In the genomic region with DNA sequence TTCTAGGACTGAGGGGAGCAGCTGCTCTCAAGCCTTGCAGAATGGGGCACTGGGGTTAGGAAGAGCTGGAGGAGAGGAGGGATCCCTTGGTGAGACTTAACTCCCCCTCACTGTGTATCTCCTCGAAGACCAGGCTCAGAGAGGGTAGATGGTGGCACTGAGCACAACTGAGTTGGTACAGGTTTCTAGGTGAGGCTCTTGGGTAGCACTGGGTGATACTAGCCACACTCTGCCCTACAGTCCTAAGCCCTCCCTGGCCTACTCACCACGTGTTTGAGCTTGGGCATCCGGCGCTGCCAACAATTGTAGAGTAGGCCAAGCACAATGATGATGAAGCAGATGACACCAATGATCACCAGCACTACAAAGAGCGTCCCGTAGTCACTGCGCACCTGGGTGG, we compare ENCODE assay signal across 8 mouse cellular contexts. TPM values are rescaled to one million over a fixed set of nuclear protein-coding genes. Genes with fewer than 3 reads are reported as not detected.
A peak's percentile ranks its signal among the peaks of the same experiment; 100 is the strongest.
DNase-seq lines count a peak whose midpoint lies in the region; ATAC-seq and TF ChIP-seq lines count a peak whose summit lies in the region.

No protein-coding gene starts in this region.

- H3K36me3 ChIP-seq in neural tube, embryonic 11.5 days (ENCODE audit: control insufficient read depth, insufficient read depth, low read length), result no peaks in the 10 kb centered on the region; the same call in none of the 2 replicates
- H3K36me3 ChIP-seq in liver, embryonic 11.5 days (ENCODE audit: control insufficient read depth, insufficient read depth, low read length), result no peaks in the 10 kb centered on the region
- H3K36me3 ChIP-seq in stomach, postnatal 0 days (ENCODE audit: control insufficient read depth, insufficient read depth, low read length), result peaks cover 3% of the 10 kb centered on the region; the same call in 1 of the 2 replicates

- TF ChIP-seq CTCF in cerebellum, adult 2 months (IDR thresholded peaks at IDR 0.05; ENCODE audit: borderline replicate concordance, insufficient read depth, low read depth, low read length), result no peak
- no peak for TF ChIP-seq CTCF in stomach, postnatal 0 days (IDR thresholded peaks at IDR 0.05; ENCODE audit: low read depth)

- H3K9ac ChIP-seq in neural tube, embryonic 11.5 days (ENCODE audit: low read length), result no peak overlapping the region; the same call in 1 of the 2 replicates
- H3K9ac ChIP-seq in liver, embryonic 11.5 days (ENCODE audit: low read depth, low read length), result peak overlapping the region; percentile 78
- H3K9ac ChIP-seq in stomach, postnatal 0 days (ENCODE audit: low read length), result no peak overlapping the region

- ATAC-seq in neural tube, embryonic 11.5 days (ENCODE audit: insufficient read depth, low FRiP score, low TSS enrichment), result no peak
- no peak for ATAC-seq in liver, embryonic 11.5 days (replicated peaks; ENCODE audit: low FRiP score)
- ATAC-seq in stomach, postnatal 0 days (ENCODE audit: low FRiP score, low TSS enrichment), result no peak

- peak overlapping the region; percentile 19; the same call in 1 of the 2 replicates for H3K27ac ChIP-seq in cerebellum, adult 2 months (ENCODE audit: insufficient read depth, low read length)
- peak overlapping the region; percentile 87 for H3K27ac ChIP-seq in neural tube, embryonic 11.5 days (ENCODE audit: low read depth, low read length)
- no peak overlapping the region for H3K27ac ChIP-seq in liver, embryonic 11.5 days (ENCODE audit: low read depth, low read length)
- no peak overlapping the region for H3K27ac ChIP-seq in stomach, postnatal 0 days (replicated peaks)

- H3K4me2 ChIP-seq in neural tube, embryonic 11.5 days (ENCODE audit: low read depth), result peak overlapping the region; percentile 79
- H3K4me2 ChIP-seq in liver, embryonic 11.5 days, result peak overlapping the region; percentile 93
- peak overlapping the region; percentile 92 for H3K4me2 ChIP-seq in stomach, postnatal 0 days (replicated peaks; ENCODE audit: low read depth)

- no peaks in the 10 kb centered on the region for H3K27me3 ChIP-seq in cerebellum, adult 2 months (ENCODE audit: control insufficient read depth, insufficient read depth, low read length)
- no peaks in the 10 kb centered on the region for H3K27me3 ChIP-seq in neural tube, embryonic 11.5 days (ENCODE audit: control insufficient read depth, insufficient read depth, low read length)
- no peaks in the 10 kb centered on the region for H3K27me3 ChIP-seq in liver, embryonic 11.5 days (replicated peaks; ENCODE audit: control insufficient read depth, insufficient read depth, low read length)
- H3K27me3 ChIP-seq in stomach, postnatal 0 days (ENCODE audit: control insufficient read depth, insufficient read depth, low read length), result no peaks in the 10 kb centered on the region

- 61% methylated on average over 7 of the region's 7 CpGs for WGBS in cerebellum, adult 2 months
- 77% methylated on average over 7 of the region's 7 CpGs for WGBS in neural tube, embryonic 11.5 days
- WGBS in liver, embryonic 11.5 days, result 72% methylated on average over 7 of the region's 7 CpGs
- 75% methylated on average over 7 of the region's 7 CpGs for whole genome bisulfite sequencing in stomach, postnatal 0 days

- DNase-seq in cerebellum, adult 2 months, result peak in 1 of 2 experiments; percentile 40
- no peak for DNase-seq in cerebellum, postnatal 14 days
- DNase-seq in neural tube, embryonic 11.5 days (ENCODE audit: low spot score), result no peak
- no peak for DNase-seq in neural tube, embryonic 10.5 days (ENCODE audit: extremely low spot score, low spot score)
- DNase-seq in liver, embryonic 11.5 days (ENCODE audit: low spot score), result no peak
- DNase-seq in stomach, postnatal 0 days (ENCODE audit: low spot score), result no peak
- no peak for DNase-seq in thymus, postnatal 25 days
- no peak for DNase-seq in adrenal gland, postnatal 4 days (ENCODE audit: low spot score in 2 of 2)

- TF ChIP-seq POLR2A in cerebellum, adult 2 months (IDR thresholded peaks at IDR 0.05; ENCODE audit: borderline replicate concordance, insufficient read depth, low read length), result no peak

- H3K4me3 ChIP-seq in cerebellum, adult 2 months (replicated peaks; ENCODE audit: insufficient read depth, low read depth, low read length), result no peak overlapping the region
- peak overlapping the region; percentile 72; the same call in 1 of the 2 replicates for H3K4me3 ChIP-seq in neural tube, embryonic 11.5 days (ENCODE audit: low read depth, low read length)
- peak overlapping the region; percentile 84 for H3K4me3 ChIP-seq in liver, embryonic 11.5 days (ENCODE audit: low read depth, low read length)
- H3K4me3 ChIP-seq in stomach, postnatal 0 days (ENCODE audit: low read depth, low read length), result peak overlapping the region; percentile 86; the same call in 1 of the 2 replicates

- H3K4me1 ChIP-seq in cerebellum, adult 2 months (ENCODE audit: control insufficient read depth, insufficient read depth, low read length), result peaks cover 25% of the 10 kb centered on the region
- H3K4me1 ChIP-seq in neural tube, embryonic 11.5 days (ENCODE audit: control insufficient read depth, insufficient read depth, low read length), result peaks cover 19% of the 10 kb centered on the region
- peaks cover 13% of the 10 kb centered on the region for H3K4me1 ChIP-seq in liver, embryonic 11.5 days (replicated peaks; ENCODE audit: control insufficient read depth, insufficient read depth, low read length)
- peaks cover 4% of the 10 kb centered on the region; the same call in 1 of the 2 replicates for H3K4me1 ChIP-seq in stomach, postnatal 0 days (replicated peaks; ENCODE audit: control insufficient read depth, insufficient read depth)

- H3K9me3 ChIP-seq in neural tube, embryonic 11.5 days (ENCODE audit: control insufficient read depth, low read length), result no peaks in the 10 kb centered on the region
- H3K9me3 ChIP-seq in liver, embryonic 11.5 days (ENCODE audit: control insufficient read depth, low read length), result no peaks in the 10 kb centered on the region
- H3K9me3 ChIP-seq in stomach, postnatal 0 days (ENCODE audit: control insufficient read depth, low read length), result no peaks in the 10 kb centered on the region

- TF ChIP-seq EP300 in stomach, postnatal 0 days (optimal IDR thresholded peaks at IDR 0.05), result no peak

RNA-seq across cellular contexts. Expression of a gene that starts 1.5 kb away (rescaled TPM):
- 116 TPM in 2 replicates for polyA plus RNA-seq in cerebellum, adult 2 months (2012; rRNA removed)
- 22.9 and 28.4 TPM in 2 replicates for polyA plus RNA-seq in neural tube, embryonic 11.5 days (2014; fragmentation: Nextera tagmentation; extraction: Ambion mirVana)
- polyA plus RNA-seq in liver, embryonic 11.5 days (2014; fragmentation: Nextera tagmentation; extraction: Ambion mirVana), result 24.9 and 26.7 TPM in 2 replicates
- polyA plus RNA-seq in stomach, postnatal 0 days (2015; fragmentation: Nextera tagmentation; extraction: Ambion mirVana), result 25.1 and 26.1 TPM in 2 replicates
- 10 to 100 TPM; 44.2 to 46.2 TPM for total RNA-seq in adrenal gland, postnatal 4 days (2021)

RNA-seq across cellular contexts. Expression of a gene that starts 31.6 kb away (rescaled TPM):
- polyA plus RNA-seq in cerebellum, adult 2 months (2012; rRNA removed), result 538 and 541 TPM in 2 replicates
- polyA plus RNA-seq in neural tube, embryonic 11.5 days (2014; fragmentation: Nextera tagmentation; extraction: Ambion mirVana), result 129 and 135 TPM in 2 replicates
- 9.1 and 10.7 TPM in 2 replicates for polyA plus RNA-seq in liver, embryonic 11.5 days (2014; fragmentation: Nextera tagmentation; extraction: Ambion mirVana)
- 31.4 and 38.5 TPM in 2 replicates for polyA plus RNA-seq in stomach, postnatal 0 days (2015; fragmentation: Nextera tagmentation; extraction: Ambion mirVana)
- total RNA-seq in adrenal gland, postnatal 4 days (2021), result 10 to 100 TPM; 60.1 to 62.8 TPM

RNA-seq across cellular contexts. Expression of a gene that starts 55.3 kb away (rescaled TPM):
- 7.5 and 9.8 TPM in 2 replicates for polyA plus RNA-seq in cerebellum, adult 2 months (2012; rRNA removed)
- 194 and 219 TPM in 2 replicates for polyA plus RNA-seq in neural tube, embryonic 11.5 days (2014; fragmentation: Nextera tagmentation; extraction: Ambion mirVana)
- polyA plus RNA-seq in liver, embryonic 11.5 days (2014; fragmentation: Nextera tagmentation; extraction: Ambion mirVana), result 254 and 284 TPM in 2 replicates
- 24.2 and 25.0 TPM in 2 replicates for polyA plus RNA-seq in stomach, postnatal 0 days (2015; fragmentation: Nextera tagmentation; extraction: Ambion mirVana)
- total RNA-seq in adrenal gland, postnatal 4 days (2021), result 10 to 100 TPM; 69.6 to 83.3 TPM

RNA-seq across cellular contexts. Expression of a gene that starts 58.8 kb away (rescaled TPM):
- 206 and 236 TPM in 2 replicates for polyA plus RNA-seq in cerebellum, adult 2 months (2012; rRNA removed)
- 44.8 and 48.8 TPM in 2 replicates for polyA plus RNA-seq in neural tube, embryonic 11.5 days (2014; fragmentation: Nextera tagmentation; extraction: Ambion mirVana)
- 55.1 and 56.7 TPM in 2 replicates for polyA plus RNA-seq in liver, embryonic 11.5 days (2014; fragmentation: Nextera tagmentation; extraction: Ambion mirVana)
- polyA plus RNA-seq in stomach, postnatal 0 days (2015; fragmentation: Nextera tagmentation; extraction: Ambion mirVana), result 39.8 and 42.8 TPM in 2 replicates
- 100 to 1,000 TPM; 112 to 121 TPM for total RNA-seq in adrenal gland, postnatal 4 days (2021)

Comparison
In these comparisons a context has a peak if more than half of its experiments do, and no peak if none do; other contexts are left out.
1. H3K27ac ChIP-seq: peak in cerebellum, adult 2 months (single experiment) and neural tube, embryonic 11.5 days (single experiment); none in liver, embryonic 11.5 days (single experiment) and stomach, postnatal 0 days (single experiment).
2. Peak in every context shown above with its lines, with median percentiles within 50 percentile points of each other: H3K4me2 ChIP-seq.